Mouse (Mus musculus) thymus, adult 2 months (tissue): Measurements from ENCODE around the gene Qrich1.

Source experiments
- CTCF ChIP-seq: fragments of 200-500 bp; IDR thresholded peaks from 2 replicates; pipeline ENCODE4 v1.5.1; 2012; ENCODE audit warnings: mild to moderate bottlenecking, control low read depth, low read length, moderate library complexity, borderline replicate concordance; ENCODE audit not compliant: control insufficient read depth, poor library complexity, insufficient read depth; ENCODE audit errors: extremely low read depth
- POLR2A ChIP-seq: fragments of 200-500 bp; IDR thresholded peaks from 2 replicates; pipeline ENCODE4 v1.6.1; 2012; ENCODE audit warnings: mild to moderate bottlenecking, low read length, control low read depth, moderate library complexity; ENCODE audit not compliant: control insufficient read depth, poor library complexity, insufficient read depth; ENCODE audit errors: extremely low read depth

GRCm38 (mm10) chr9:108566815-108567776 is 50.5 kb downstream of the Qrich1 start, which contains the start of gene Ndufaf3:
- peak; percentile 95 for TF ChIP-seq CTCF
- peak; percentile 95; the same call in 1 of the 2 replicates for TF ChIP-seq POLR2A
